Mouse (Mus musculus) testis, postnatal 14 days (tissue): Measurements from ENCODE around the gene Gm21312.
"Not testable (repeated sequence)": the region's sequence is repeated elsewhere in the genome, so short reads cannot be mapped to it uniquely, and the experiment has no call there.

ENCODE experiments used
- DNase-seq: peaks from one replicate; pipeline ENCODE4 v3.0.0; 2021; ENCODE audit warnings: low spot score

The Gm21312 gene

GRCm38 (mm10) chr10:104176724-104177123, at the start of gene Gm21312:
TSS of gene Gm21312 (plus strand) at chr10:104177024.
- DNase-seq = not testable (repeated sequence)

GRCm38 (mm10) chr10:104142687-104143086, 34.1 kb upstream of the Gm21312 start, which contains the start of gene Gm21293:
TSS of gene Gm21293 (plus strand) at chr10:104142987.
- not testable (repeated sequence) for DNase-seq

DNA sequence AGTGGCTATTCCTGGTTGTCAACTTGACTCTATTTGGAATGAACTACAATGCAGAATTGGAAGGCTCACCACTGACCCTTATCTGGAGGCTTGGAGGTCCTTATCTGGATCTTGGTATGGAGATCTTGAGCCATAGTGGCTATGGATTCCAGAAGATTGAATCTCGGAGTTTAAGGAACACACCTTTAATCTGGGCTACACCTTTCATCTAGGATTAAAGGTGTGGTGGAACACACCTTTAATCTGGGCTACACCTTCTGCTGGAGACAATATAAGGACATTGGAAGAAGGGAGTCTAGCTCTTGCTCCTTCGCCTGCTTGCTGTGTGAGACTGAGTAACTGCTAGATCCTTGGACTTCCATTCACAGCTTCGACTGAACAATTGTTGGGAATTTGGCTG, 25.6 kb upstream of the Gm21312 start, which contains the start of gene Gm6763:
Gene Gm6763 (plus strand): TSS at position 301 of the 400 bp plus-strand sequence.
- not testable (repeated sequence) for DNase-seq

GRCm38 (mm10) chr10:104159706-104160105, 17.1 kb upstream of the Gm21312 start, which contains the start of gene Gm8764:
TSS of gene Gm8764 (plus strand) at chr10:104160006.
- not testable (repeated sequence) for DNase-seq

DNA sequence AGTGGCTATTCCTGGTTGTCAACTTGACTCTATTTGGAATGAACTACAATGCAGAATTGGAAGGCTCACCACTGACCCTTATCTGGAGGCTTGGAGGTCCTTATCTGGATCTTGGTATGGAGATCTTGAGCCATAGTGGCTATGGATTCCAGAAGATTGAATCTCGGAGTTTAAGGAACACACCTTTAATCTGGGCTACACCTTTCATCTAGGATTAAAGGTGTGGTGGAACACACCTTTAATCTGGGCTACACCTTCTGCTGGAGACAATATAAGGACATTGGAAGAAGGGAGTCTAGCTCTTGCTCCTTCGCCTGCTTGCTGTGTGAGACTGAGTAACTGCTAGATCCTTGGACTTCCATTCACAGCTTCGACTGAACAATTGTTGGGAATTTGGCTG, 8.6 kb upstream of the Gm21312 start, which contains the start of gene Gm21304:
Gene Gm21304 (plus strand): TSS at position 301 of the 400 bp plus-strand sequence.
- DNase-seq = not testable (repeated sequence)

DNA sequence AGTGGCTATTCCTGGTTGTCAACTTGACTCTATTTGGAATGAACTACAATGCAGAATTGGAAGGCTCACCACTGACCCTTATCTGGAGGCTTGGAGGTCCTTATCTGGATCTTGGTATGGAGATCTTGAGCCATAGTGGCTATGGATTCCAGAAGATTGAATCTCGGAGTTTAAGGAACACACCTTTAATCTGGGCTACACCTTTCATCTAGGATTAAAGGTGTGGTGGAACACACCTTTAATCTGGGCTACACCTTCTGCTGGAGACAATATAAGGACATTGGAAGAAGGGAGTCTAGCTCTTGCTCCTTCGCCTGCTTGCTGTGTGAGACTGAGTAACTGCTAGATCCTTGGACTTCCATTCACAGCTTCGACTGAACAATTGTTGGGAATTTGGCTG, 8.4 kb downstream of the Gm21312 start, which contains the start of gene Gm20765:
Gene Gm20765 (plus strand): TSS at position 301 of the 400 bp plus-strand sequence.
- not testable (repeated sequence) for DNase-seq

GRCm38 (mm10) chr10:104193742-104194141, 16.9 kb downstream of the Gm21312 start, which contains the start of gene Gm4340:
TSS of gene Gm4340 (plus strand) at chr10:104194042.
- DNase-seq = not testable (repeated sequence)

DNA sequence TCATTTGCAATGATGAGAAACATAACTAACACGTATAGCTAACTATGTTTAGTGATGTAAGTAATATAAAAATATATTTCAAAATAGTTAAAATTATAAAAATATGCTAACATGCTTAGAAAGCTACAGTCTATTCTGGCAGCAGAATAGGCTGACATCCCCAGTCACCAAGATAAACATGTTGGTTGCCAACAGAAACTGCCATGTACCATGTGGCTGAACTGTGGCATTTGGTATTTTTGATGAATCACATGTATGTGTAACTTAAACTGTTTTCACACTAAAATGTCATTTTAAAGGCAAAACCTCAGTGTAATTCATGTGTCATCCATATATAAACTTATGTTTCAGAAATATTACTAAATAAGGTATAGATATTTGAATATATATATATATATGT, 32.8 kb downstream of the Gm21312 start:
- no peak for DNase-seq

GRCm38 (mm10) chr10:104210268-104210990, 33.6 kb downstream of the Gm21312 start:
- no peak for DNase-seq

DNA sequence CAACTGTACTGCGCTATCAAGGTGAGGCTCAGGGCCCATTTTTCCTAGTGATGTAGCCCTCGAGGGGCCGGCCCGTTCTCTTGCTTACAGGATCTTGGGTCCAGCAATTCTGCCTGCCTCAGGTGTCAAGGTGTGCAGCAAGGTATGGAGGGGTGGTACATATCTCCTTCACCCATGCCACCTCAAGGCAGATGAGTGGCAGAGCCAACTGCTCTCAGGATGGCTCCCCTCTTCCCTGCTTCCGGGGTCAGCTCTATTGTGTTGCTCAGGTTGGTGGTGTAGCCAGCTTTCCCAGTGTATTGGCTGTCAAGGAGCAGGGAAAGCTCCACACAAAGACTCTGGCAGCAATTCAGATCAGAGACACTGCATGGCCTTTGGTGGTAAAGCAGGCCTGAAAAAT, 37.7 kb downstream of the Gm21312 start:
- no peak for DNase-seq

DNA sequence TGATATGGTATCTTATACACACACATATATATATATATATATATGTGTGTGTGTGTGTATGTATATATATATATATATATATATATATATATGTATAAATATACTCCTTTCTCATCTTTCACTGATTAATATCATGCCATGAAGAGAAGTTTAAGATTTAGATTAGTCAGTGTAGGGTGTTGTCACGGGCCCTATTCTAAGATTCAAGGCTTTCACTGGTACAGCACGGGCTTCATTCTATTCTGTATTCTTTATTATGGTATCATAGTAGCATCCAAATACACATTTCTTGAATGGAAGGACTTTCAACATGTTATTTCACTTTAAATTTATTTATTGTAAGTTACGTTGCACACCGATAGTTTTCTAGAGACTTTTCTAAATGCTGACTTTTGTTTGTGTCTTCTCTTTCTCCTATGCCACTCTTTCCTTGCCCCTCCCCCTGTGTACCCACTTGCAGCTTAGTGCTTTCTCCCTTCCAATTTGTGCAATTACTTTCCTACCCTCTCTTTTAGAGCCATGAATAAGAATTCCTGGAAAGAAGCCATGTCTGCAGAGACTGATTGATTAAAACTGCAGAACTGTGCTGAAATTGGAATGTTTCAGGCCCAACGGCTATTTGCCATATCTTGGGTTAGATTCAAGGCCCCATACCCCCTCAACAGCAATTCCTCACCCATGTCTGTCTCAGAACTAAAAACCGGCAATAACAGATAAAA, 43.6 kb downstream of the Gm21312 start:
- no peak for DNase-seq
